Comparison of ENCODE assay signal across 15 mouse cellular contexts in the genomic region with DNA sequence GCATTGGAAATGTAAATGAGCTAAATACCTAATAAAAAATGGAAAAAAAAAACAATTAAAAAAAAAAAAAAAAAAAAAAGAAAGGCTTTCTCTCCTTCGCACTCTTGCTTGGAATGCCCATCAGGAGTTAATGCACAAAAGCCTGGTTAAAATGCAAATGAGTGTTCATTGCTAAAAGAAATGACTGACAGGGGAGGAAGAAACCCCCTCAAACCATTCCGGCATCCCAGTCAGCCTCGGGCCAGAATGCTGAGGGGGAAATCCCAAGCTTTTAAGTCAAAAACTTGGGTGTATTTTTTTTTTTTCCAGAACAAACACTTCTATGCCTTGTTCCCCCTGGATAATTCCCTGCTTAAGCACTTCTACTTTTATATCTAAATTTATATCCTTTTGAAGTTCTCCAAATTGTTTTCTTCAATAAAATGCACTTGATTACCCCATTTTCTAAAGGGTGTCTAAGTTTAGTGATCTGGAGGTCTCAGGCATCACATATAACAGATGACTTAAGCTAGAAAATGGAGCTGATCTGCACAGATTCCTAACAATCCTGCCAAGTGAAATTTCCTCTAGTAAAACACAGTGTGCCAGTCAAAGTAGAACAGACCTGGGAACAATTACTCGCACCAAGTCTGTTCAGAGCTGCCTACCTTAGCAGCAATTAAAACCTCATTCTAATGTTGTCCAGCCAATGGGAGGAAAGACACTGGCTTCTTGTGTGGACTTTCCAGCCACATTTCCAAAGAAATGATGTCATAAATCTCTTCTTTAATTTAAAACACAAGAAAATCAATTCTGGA.
"Had no signal": no experiment of that assay in that cellular context is flagged by ENCODE, and none has a peak within 500 bp of the region (broad histone marks: within the 10 kb centered on the region; RNA-seq: fewer than 3 reads in every experiment).

No protein-coding gene starts in this region.

- H3K4me3 ChIP-seq: limb, embryonic 15.5 days; liver, embryonic 12.5 days; midbrain, embryonic 10.5 days; neural tube, embryonic 13.5 days had no signal

- H3K27ac ChIP-seq: limb, embryonic 15.5 days; liver, embryonic 12.5 days; midbrain, embryonic 10.5 days; neural tube, embryonic 13.5 days had no signal

- H3K36me3 ChIP-seq: limb, embryonic 15.5 days; liver, embryonic 12.5 days; midbrain, embryonic 10.5 days; neural tube, embryonic 13.5 days had no signal

- H3K27me3 ChIP-seq: limb, embryonic 15.5 days; liver, embryonic 12.5 days; neural tube, embryonic 13.5 days had no signal

- ATAC-seq: liver, embryonic 12.5 days; midbrain, embryonic 16.5 days had no signal

- H3K4me2 ChIP-seq: limb, embryonic 15.5 days; liver, embryonic 12.5 days; lung, embryonic 14.5 days; neural tube, embryonic 13.5 days had no signal

- DNase-seq: kidney, postnatal 25 days; left cerebral cortex, postnatal 4 days; lung, embryonic 14.5 days; lung, postnatal 10 days; lung, postnatal 4 days; retina, postnatal 1 day; right cerebral cortex, postnatal 4 days; spleen, adult 18-20 months; thymus, adult 2 months; thymus, postnatal 25 days had no signal

- H3K9me3 ChIP-seq: limb, embryonic 15.5 days; liver, embryonic 12.5 days; midbrain, embryonic 10.5 days; neural tube, embryonic 13.5 days had no signal

- H3K4me1 ChIP-seq: limb, embryonic 15.5 days; liver, embryonic 12.5 days; midbrain, embryonic 10.5 days; neural tube, embryonic 13.5 days had no signal

- H3K9ac ChIP-seq: limb, embryonic 15.5 days; liver, embryonic 12.5 days; lung, embryonic 14.5 days; neural tube, embryonic 13.5 days had no signal
